Mouse (Mus musculus): ENCODE results near the gene Ndufa4l2. TPM values are rescaled to one million over a fixed set of nuclear protein-coding genes. Genes with fewer than 3 reads are reported as not detected.

The Ndufa4l2 gene
- polyA plus RNA-seq, 1 experiment: 0.23 TPM

DNA sequence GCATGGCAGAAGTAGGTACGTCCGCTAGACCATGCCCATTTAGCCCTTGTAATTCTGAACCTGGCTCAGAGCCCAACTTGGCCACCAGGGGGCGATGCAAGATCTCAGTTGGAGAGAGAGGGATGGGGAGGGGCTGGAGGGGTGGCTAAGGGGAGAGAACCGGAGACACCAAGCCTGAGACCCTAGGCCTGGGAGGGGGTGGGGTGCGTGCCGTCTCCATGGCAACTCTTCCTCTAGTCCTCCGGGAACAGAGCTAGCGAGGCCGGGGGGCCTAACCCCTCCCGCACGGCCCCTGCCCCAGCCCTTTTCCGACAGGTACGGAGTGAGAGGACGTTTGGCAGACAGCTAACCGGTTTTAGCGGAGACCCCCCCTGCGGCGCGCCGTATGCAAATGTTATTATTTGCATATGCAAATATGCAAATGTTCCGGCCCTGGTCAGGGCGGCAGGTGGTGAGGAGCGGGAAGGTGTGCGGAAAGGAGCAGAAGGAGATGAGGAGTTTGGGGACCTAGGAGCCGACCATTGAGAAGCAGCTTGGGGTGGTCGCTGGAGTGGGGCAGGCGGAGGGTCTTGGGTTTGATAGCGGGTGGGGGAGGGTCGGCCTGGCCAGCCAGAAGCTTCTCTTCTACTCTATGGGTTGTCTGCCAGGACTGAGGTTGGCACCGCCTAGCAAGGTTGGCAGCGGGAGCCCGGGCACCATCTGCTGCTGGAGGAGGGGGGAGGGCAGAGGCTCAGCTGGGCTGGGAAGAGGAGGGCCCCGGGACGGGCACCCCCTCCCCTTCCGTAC, 5.5 kb upstream of the Ndufa4l2 start:
- Histone ChIP-seq H3K27me3 (replicated peaks) (peaks cover 69% of the 10 kb centered on the region), H3K9me3 (no peaks in the 10 kb centered on the region), H3K4me1 (peaks cover 63% of the 10 kb centered on the region), H3K4me3 (replicated peaks) (peak overlapping the region; percentile 90), H3K36me3 (replicated peaks; ENCODE audit: low read length) (peaks cover 10% of the 10 kb centered on the region)
- TF ChIP-seq FLI1 (IDR thresholded peaks at IDR 0.05; ENCODE audit: low read length): no peak
- no peak for TF ChIP-seq GATA1 (IDR thresholded peaks at IDR 0.05; ENCODE audit: borderline replicate concordance, low read length)

DNA sequence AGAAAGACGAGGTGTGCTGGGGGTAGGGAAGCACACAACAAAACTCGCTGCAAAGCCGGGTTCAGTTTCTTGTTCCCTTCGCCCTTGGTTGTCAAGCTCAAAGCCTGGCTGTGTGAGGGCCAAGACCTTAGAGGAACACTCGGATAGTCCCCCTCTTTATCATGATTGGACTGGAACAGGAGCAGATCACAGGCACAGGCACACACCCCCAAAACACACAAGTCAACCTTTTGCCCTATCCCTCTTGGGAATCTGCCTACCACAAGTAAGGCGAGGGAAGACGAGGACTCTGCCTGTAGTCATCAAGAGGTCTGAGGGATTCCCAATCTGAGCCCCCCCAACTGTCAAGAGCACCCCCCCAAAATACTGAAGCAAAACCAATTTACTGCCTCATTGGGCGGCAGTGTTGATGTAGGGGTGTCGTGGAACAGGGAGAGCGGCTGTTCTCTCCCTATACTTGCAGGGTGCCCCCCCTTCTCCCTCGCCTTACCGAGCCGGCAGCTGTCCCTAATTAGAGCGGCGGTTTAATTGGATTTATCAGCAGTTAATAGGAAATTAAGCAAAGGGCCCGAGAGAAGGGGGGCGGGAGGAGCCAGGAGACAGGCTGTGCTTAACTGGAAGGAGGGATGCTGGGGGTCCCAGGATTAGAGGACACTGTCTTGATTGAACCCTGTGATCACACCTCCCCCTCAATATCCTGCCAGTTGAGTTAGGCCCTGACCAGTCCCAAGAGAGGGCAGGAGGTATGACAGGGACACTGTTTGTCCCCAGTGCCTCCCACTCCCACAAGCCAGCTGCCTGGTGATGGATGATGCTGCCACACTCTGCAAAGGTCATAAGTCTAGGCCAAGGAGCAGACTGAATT, 4.7 kb upstream of the Ndufa4l2 start:
- H3K36me3 ChIP-seq (replicated peaks; ENCODE audit: low read length): peaks cover 7% of the 10 kb centered on the region
- no peak overlapping the region for H3K4me3 ChIP-seq (replicated peaks)
- TF ChIP-seq GATA1 (IDR thresholded peaks at IDR 0.05; ENCODE audit: borderline replicate concordance, low read length) (no peak), FLI1 (IDR thresholded peaks at IDR 0.05; ENCODE audit: low read length) (no peak)
- H3K9me3 ChIP-seq: no peaks in the 10 kb centered on the region
- H3K4me1 ChIP-seq: peaks cover 72% of the 10 kb centered on the region
- H3K27me3 ChIP-seq (replicated peaks): peaks cover 77% of the 10 kb centered on the region

DNA sequence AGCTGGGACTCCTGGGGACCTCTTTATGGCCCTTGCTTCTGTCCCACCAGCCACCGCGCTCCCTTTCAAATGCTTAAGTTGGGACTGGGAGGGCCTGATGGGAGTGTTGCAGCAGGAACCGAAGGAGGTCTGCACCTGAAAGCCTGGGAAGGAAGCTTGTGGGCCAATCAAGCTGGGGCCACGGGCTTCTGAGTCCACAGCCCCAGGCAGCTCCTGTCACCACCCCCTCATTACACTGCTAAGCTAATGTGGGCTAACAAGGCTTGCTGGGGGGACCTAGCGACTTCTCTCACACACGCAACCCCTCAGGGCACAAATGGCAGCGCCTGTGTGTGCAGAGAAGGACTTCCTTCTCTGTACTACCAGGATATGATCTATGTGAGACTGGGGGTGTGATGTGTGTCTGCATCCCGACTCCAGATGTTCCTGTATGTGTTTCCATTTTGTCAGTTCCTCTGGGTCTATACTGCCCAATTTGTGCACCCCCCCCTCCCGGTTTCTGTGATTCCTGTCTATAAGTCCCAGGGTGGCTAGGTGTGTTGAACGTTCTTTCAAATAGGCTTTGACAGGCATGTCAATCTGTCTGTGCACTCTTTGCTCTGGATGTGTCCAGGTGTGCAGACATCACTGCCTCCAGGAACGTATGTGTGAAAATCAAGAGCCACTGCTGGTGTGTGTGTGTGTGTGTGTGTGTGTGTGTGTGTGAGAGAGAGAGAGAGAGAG, 3.7 kb upstream of the Ndufa4l2 start:
- Histone ChIP-seq H3K4me1 (peaks cover 79% of the 10 kb centered on the region), H3K9me3 (no peaks in the 10 kb centered on the region), H3K36me3 (replicated peaks; ENCODE audit: low read length) (no peaks in the 10 kb centered on the region), H3K27me3 (replicated peaks) (peaks cover 82% of the 10 kb centered on the region), H3K4me3 (replicated peaks) (peak overlapping the region; percentile 89)
- no peak for TF ChIP-seq FLI1 (IDR thresholded peaks at IDR 0.05; ENCODE audit: low read length)
- TF ChIP-seq GATA1 (IDR thresholded peaks at IDR 0.05; ENCODE audit: borderline replicate concordance, low read length): no peak

DNA sequence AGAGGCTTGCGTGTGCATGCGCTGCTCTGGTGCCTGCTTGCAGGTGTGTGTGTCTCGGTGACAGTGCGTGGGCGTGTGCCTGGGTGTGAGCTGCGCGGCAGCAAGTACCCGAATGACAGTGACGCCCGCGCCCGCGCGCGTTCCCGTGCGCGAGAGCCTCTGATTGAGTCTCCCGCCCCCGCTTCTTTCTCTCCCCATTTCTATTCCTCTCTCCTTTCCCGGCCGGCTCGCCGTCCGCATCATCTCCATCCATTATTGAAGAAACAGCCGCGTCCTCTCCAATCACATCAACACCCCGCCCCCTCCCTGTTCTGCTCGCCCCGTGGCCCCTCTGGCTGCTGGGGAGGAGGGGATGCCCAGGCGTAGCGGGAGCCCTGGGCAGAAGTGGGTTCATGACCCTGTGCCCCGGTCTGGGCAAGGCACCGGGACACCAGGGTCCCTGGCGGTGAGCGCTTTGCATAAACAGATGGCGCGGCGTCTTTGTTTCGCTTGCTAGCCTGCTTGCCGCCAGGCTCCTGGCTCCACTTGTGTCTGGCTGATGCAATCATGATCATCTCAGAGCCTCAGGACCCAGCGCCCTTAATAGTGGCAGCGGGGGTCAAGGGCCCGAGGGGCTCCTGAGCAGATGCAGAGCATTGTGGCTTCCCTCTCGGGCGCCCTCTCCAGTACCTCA, 3.0 kb upstream of the Ndufa4l2 start:
- peaks cover 85% of the 10 kb centered on the region for H3K27me3 ChIP-seq (replicated peaks)
- peaks cover 5% of the 10 kb centered on the region for H3K36me3 ChIP-seq (replicated peaks; ENCODE audit: low read length)
- H3K4me1 ChIP-seq: peaks cover 84% of the 10 kb centered on the region
- no peak for TF ChIP-seq GATA1 (IDR thresholded peaks at IDR 0.05; ENCODE audit: borderline replicate concordance, low read length)
- no peak for TF ChIP-seq FLI1 (IDR thresholded peaks at IDR 0.05; ENCODE audit: low read length)
- H3K9me3 ChIP-seq: no peaks in the 10 kb centered on the region
- H3K4me3 ChIP-seq (replicated peaks): peak overlapping the region; percentile 89

DNA sequence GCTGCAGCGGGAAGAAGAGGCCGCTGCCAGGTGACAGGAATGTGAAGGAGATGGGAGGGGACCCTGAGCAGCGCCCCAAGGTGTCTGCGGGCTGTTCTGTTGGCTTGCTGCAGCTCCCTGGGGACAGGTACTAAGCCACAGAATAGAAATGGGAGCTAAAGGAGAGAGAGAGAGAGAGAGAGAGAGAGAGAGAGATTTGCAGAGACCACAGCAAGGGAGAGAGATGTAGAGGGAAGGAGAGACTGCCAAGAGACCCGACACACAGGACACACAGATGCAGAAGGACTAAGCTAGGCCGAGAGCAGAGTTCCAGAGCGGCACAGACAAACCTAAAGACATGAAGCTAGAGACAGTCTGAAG, 2.5 kb upstream of the Ndufa4l2 start:
- no peak for TF ChIP-seq FLI1 (IDR thresholded peaks at IDR 0.05; ENCODE audit: low read length)
- TF ChIP-seq GATA1 (IDR thresholded peaks at IDR 0.05; ENCODE audit: borderline replicate concordance, low read length): no peak
- H3K4me3 ChIP-seq (replicated peaks): peak overlapping the region; percentile 89
- H3K4me1 ChIP-seq: peaks cover 84% of the 10 kb centered on the region
- H3K27me3 ChIP-seq (replicated peaks): peaks cover 81% of the 10 kb centered on the region
- H3K9me3 ChIP-seq: no peaks in the 10 kb centered on the region
- peaks cover 10% of the 10 kb centered on the region for H3K36me3 ChIP-seq (replicated peaks; ENCODE audit: low read length)

DNA sequence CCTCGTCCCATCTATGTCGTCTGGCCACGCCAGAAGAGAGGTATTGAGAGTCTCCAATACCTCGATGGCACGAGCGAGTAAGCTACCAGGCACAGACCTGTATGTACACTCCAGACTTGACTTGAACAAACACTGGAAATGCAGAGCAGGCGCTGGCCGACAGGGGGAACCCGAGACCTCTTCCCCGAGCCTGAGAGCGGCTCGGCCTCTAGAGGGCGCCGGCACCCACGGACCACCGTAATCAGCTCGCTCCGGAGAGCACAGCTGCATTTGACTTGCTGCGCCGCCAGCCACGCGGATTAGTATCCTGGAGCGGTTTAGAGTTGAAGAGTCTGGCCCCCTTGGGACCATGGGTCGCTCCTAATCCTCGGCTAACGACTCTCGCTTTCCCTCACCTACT, 2.0 kb upstream of the Ndufa4l2 start:
- Histone ChIP-seq H3K27me3 (replicated peaks) (peaks cover 75% of the 10 kb centered on the region), H3K9me3 (no peaks in the 10 kb centered on the region), H3K4me1 (peaks cover 84% of the 10 kb centered on the region), H3K36me3 (replicated peaks; ENCODE audit: low read length) (peaks cover 16% of the 10 kb centered on the region), H3K4me3 (replicated peaks) (peak overlapping the region; percentile 89)
- TF ChIP-seq FLI1 (IDR thresholded peaks at IDR 0.05; ENCODE audit: low read length): no peak
- no peak for TF ChIP-seq GATA1 (IDR thresholded peaks at IDR 0.05; ENCODE audit: borderline replicate concordance, low read length)

DNA sequence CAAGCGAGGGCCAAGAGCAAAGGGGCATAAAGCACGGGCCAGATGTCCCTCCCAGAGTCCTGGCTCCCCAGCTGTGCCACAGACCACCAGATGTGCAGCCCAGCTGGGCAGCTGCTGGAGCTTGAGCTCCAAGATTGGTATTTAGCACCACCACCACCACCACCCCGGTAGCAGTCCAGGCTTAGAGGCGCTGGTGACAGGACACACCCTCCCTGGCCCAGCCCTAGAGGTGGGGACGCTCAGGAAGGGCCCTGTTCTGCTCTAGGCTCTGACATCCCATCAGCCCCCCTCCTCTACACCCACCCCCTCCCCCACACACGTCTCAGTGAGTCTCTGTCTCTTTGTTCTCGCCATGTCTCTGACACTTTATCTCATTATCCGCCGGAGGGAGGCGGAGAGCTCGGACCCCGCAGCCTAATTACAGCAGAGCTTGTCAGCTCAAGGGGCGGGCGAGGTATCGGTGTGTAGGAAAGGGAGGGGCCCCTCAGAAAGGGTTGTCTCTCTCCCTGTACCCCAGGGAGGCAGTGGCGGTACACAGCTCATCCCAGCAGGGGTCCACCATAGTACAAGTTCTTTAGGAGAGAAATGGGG, 1.2 kb upstream of the Ndufa4l2 start:
- Histone ChIP-seq H3K36me3 (replicated peaks; ENCODE audit: low read length) (peaks cover 24% of the 10 kb centered on the region), H3K4me1 (peaks cover 78% of the 10 kb centered on the region), H3K9me3 (no peaks in the 10 kb centered on the region), H3K4me3 (replicated peaks) (peak overlapping the region; percentile 89), H3K27me3 (replicated peaks) (peaks cover 68% of the 10 kb centered on the region)
- no peak for TF ChIP-seq FLI1 (IDR thresholded peaks at IDR 0.05; ENCODE audit: low read length)
- no peak for TF ChIP-seq GATA1 (IDR thresholded peaks at IDR 0.05; ENCODE audit: borderline replicate concordance, low read length)

DNA sequence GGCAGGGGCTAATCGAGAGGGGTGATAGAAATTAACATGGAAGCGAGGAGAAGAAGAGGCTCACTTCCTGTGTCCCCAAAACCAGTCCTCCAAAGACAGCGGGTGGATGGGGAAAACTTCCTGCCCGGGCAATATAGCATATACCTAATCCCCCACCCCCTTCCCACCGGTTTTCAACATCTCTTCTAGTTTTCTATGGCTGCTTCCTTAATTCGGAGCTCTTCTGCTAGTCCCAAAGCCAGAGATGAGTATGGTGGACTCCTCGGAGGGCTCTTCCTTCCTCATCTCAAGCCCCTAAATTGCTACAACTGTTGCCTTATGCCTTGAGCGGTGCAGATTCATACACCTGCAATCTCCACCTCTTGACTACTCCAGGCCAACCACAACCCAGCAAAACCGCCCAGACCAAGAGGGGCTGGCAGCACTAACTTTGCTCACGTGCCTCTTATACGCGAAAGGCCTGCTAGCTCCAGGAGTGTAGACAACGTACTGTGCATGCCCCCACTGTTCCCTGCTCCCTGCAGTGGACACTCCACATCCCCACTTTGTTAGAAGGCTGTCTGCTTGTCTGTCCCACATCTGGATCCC, 562 bp upstream of the Ndufa4l2 start:
- H3K4me3 ChIP-seq (replicated peaks): peak overlapping the region; percentile 89
- H3K27me3 ChIP-seq (replicated peaks): peaks cover 66% of the 10 kb centered on the region
- peaks cover 72% of the 10 kb centered on the region for H3K4me1 ChIP-seq
- TF ChIP-seq FLI1 (IDR thresholded peaks at IDR 0.05; ENCODE audit: low read length): no peak
- TF ChIP-seq GATA1 (IDR thresholded peaks at IDR 0.05; ENCODE audit: borderline replicate concordance, low read length): no peak
- H3K36me3 ChIP-seq (replicated peaks; ENCODE audit: low read length): peaks cover 30% of the 10 kb centered on the region
- no peaks in the 10 kb centered on the region for H3K9me3 ChIP-seq

Data from megakaryocyte, embryonic 14.5 days (primary cell).